Mouse (Mus musculus) megakaryocyte, embryonic 14.5 days (primary cell): ENCODE measurements around the gene Sorbs2.

Experiments
- FLI1 ChIP-seq: IDR thresholded peaks from 2 replicates; pipeline ENCODE4 v1.6.1; 2012; ENCODE audit warnings: low read length, inconsistent platforms, mixed read lengths
- GATA1 ChIP-seq: IDR thresholded peaks from 3 replicates; pipeline ENCODE4 v1.6.1; 2012; ENCODE audit warnings: mixed read lengths, low read length, inconsistent platforms, borderline replicate concordance

DNA sequence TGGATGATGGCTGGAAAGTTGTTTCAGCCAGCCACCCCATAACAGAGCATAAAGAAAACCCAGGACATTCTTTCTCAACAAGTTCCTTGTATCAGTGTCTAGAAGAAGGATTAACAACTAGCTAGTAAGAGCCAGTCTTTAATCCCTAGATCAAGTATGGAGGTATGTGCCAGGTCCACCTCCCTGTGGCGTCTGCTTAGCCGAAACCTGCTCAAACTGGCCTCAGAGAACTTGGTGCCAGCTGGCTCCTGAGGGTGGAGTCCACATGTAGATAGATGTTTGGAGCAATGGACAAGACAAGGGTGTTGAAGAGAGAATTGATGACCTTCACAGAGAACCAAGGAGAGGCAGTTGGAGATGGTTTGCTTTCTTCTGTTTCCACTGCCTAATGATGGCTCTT is 229.7 kb downstream of the Sorbs2 start:
- TF ChIP-seq GATA1, result no peak
- no peak for TF ChIP-seq FLI1
